Mouse (Mus musculus) neural tube, embryonic 11.5 days (tissue): ENCODE results near the gene Saa3. TPM values are rescaled to one million over a fixed set of nuclear protein-coding genes. Genes with fewer than 3 reads are reported as not detected.

Source experiments
- polyA plus RNA-seq: library from polyadenylated mRNA; unstranded; fragments of >200 nt; fragmentation: Nextera tagmentation; extraction: Ambion mirVana; gene quantifications from 2 replicates; pipeline ENCODE4 v1.2.1, GENCODE M21; 2014

The Saa3 gene
- polyA plus RNA-seq, 1 experiment from 2014 or later = not detected

Other genes with a start within 250 kb of the Saa3 start
- 13.5 and 16.8 TPM in 2 replicates for gene Sergef, start 75.9 kb downstream of the Saa3 start, polyA plus RNA-seq
- gene Tph1, start 43.2 kb downstream of the Saa3 start, polyA plus RNA-seq = 0.76 and 1.0 TPM in 2 replicates
- 39.1 and 40.3 TPM in 2 replicates for gene Saal1, start 5.0 kb downstream of the Saa3 start, polyA plus RNA-seq
- gene Saa4, start 16.9 kb upstream of the Saa3 start, polyA plus RNA-seq = not detected in 2 replicates
- 0.77 and 2.1 TPM in 2 replicates for gene Saa1, start 27.3 kb upstream of the Saa3 start, polyA plus RNA-seq
- 0.88 TPM in 1 of 2 replicates, not detected in the other for gene Saa2, start 36.1 kb upstream of the Saa3 start, polyA plus RNA-seq
- gene Hps5, start 80.4 kb upstream of the Saa3 start, polyA plus RNA-seq = 18.0 and 21.7 TPM in 2 replicates
- 55.0 and 55.9 TPM in 2 replicates for gene Gtf2h1, start 80.4 kb upstream of the Saa3 start, polyA plus RNA-seq
- 1,604 and 1,620 TPM in 2 replicates for gene Ldha, start 125.8 kb upstream of the Saa3 start, polyA plus RNA-seq
- not detected in 2 replicates for gene Ldhc, start 145.5 kb upstream of the Saa3 start, polyA plus RNA-seq
- gene Tsg101, start 204.3 kb upstream of the Saa3 start, polyA plus RNA-seq = 338 and 352 TPM in 2 replicates
- gene Uevld, start 242.8 kb upstream of the Saa3 start, polyA plus RNA-seq = 10.4 and 11.4 TPM in 2 replicates